Mouse (Mus musculus) heart, adult 2 months (tissue): ENCODE data around the gene Cend1.

Experiments used
- CTCF ChIP-seq: fragments of 200-600 bp; IDR thresholded peaks from 2 replicates; pipeline ENCODE4 v1.8.1; 2022; ENCODE audit warnings: antibody characterized with exemption, mild to moderate bottlenecking, moderate library complexity
- EP300 ChIP-seq: fragments of 200-500 bp; IDR thresholded peaks from 2 replicates; pipeline ENCODE4 v1.6.1; 2011; ENCODE audit warnings: low read depth, low read length, control low read depth; ENCODE audit not compliant: insufficient read depth
- POLR2A ChIP-seq: fragments of 200-500 bp; IDR thresholded peaks from 2 replicates; pipeline ENCODE4 v1.6.1; 2011; ENCODE audit warnings: mild to moderate bottlenecking, low read depth, low read length, control low read depth; ENCODE audit not compliant: insufficient read depth

DNA sequence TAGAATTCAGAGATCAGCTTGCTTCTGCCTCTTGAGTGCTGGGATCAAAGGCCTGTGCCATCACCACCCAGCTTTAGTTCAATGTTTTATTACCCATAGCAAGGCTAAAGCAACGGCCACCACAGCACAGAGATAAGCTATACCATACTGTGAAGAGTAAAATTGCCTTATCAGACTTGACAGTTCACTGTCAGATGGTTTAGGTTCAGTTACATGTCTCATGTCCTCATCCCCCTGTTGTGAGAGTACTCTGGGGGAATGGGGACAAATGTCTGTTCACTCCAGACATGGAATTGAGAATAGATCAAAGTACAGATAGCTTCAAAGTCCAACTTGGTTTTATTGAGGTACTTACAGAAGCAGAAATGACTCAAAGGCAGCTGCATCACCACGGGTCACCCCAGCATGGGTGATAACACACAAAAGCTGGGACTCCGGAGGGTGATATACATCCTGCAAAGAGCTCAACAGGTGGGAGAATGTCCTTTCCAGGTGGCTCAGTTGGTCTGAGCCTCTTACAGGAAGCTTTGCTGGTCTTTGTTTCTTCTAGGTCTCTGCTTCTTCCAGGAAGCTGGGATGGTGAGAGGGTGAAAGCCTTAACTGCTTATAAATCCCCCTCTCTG lies 40.7 kb downstream of the Cend1 start:
- TF ChIP-seq CTCF (no peak), EP300 (no peak), POLR2A (no peak)
